Mouse (Mus musculus): ENCODE measurements around the gene Lrrc46.

Gene Lrrc46

DNA sequence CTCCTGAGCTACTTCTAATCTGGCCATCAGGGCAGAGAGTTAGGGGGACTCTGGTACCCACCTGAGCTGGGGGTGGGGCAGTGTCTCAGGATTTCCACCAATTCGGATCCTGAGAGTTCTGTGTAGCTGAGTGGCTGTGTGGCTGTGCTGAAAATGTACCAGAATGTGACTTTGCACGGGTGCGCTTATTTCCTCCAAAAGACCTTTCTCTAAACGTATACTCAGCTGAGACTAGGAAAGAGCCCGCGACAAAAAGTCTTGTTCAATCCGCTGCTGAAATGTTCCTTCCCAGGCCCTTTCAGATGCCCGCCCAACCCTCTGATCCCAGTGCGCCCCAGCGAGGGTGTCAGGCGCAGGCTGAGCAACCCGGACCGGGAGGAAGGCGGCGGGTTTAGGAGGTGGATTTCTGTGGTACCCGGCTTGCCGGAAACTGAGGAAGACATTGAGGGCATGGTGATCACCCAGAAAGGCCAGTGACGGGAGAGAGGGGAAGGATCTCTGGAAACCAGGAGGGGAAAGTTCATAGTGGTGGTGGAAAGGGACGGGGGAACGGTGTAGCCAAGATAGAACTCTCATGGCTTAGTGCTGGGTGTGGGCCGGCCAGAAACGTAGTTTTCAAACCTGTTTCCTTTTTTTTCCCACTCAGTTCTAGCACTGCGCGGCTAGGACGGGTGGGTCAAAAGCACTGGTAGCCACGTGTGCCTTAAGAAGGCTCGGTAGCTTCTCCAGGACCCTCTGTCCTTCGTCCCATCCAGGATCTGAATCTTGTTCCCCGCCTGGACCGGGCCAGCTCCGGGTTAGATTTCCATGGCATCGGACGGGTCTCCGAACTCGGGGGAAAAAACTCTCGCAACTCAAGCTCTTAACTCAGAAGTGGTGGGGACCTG is 23.3 kb downstream of the Lrrc46 start:
- intact Hi-C loops (cut with DNase I): no loop called here

GRCm38 (mm10) chr11:97013121-97013670 is 28.0 kb downstream of the Lrrc46 start, which contains the start of gene Sp6:
Gene Sp6 (plus strand): TSS chr11:97013394.
- intact Hi-C loops (cut with DNase I): no loop called here

DNA sequence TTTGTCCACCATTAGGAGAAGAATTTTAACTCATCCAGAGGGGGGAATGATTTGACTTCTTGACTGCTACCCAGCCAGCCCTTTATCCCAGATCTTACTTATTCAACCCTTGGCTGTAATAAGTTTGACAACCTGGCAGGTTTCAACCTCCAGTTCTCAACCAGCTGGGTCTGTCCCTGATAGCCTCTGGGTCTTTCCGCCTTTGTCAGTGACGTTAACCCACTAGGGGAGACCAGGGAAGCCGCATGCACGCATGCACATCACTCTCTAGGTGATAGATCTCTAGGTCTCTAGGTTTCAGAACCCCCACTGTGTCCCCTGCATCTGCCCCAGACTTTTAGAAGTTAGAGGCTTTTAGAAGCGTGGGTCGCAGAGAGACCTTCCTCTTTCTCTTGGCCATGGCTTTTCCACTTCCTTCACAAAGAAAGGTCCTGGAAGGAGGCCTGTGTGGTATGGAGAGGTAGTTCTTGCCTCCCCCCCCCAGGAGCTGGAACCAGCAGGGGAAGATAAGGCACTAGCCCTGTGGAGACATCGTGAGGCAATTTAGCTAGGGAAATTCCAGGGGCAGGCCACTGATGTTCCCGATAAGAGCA is 31.9 kb downstream of the Lrrc46 start:
- intact Hi-C loops (cut with DNase I): no loop called here

DNA sequence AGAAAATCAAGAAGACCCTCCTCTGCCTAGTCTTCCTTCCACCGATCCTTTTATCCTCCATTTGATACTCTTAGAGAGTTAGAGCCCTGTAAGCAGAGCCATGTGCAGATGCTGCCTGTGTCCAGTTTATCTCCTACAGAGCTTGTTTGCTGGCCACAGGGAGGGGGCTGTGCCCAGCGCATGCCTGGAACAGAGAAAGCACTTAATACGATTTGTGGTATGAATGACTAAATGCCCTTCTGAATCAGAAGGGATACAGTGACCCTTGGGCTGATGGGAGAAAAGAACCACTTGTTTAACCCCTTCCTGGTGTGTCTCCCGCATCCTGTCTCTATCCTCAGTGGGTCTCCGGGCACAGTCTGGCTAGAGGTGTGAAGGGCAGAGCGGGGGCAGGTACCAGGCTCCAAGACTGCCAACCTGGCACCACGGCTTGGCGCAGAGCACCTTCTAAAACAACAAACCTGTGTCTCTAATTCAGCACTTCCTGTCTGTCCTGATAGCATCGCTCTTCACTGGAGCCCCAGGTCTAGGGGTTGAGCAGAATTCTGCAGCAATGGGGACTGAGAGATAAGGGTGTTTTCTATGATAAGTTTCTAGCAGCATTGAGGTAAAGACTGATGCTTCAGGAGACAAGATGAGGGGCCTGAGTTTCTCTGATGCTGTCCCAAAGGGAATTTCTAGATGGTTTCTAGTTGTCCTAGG is 34.0 kb downstream of the Lrrc46 start:
- intact Hi-C loops (cut with DNase I): no loop called here

GRCm38 (mm10) chr11:97003170-97003569 is 38.0 kb downstream of the Lrrc46 start:
- intact Hi-C loops (cut with DNase I): no loop called here

DNA sequence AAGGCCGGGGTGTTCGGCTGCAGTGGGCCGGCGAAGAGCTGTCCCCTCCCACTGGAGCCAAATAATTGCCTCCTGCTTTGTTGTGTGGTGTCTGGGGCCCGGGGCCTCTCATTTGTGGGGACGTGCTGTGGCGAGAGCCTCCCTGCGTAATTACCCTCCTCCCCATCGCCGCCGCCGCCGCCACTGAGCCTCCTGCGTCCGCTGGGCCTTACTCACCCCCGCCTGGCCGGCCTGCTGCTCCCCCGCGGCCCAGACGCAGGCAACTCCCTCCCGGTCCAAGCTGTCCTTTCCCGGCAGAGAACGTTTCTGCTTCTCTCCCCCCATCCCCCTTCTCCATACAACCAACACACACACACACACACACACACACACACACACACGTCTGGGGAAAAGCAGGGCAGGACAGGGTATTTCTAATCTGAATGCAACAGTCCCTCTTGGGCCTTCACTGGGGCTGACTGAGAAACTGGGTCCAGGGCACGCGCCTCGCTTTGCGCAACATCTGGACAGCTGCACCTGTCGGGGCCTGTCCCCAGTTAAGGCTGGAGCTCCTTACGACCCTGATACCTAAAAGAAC is 43.7 kb downstream of the Lrrc46 start:
- intact Hi-C loops (cut with DNase I): no loop called here

- intact Hi-C loops (cut with DNase I): no loop called here
Observed at GRCm38 (mm10) chr11:96996773-96997379, 44.3 kb downstream of the Lrrc46 start.

DNA sequence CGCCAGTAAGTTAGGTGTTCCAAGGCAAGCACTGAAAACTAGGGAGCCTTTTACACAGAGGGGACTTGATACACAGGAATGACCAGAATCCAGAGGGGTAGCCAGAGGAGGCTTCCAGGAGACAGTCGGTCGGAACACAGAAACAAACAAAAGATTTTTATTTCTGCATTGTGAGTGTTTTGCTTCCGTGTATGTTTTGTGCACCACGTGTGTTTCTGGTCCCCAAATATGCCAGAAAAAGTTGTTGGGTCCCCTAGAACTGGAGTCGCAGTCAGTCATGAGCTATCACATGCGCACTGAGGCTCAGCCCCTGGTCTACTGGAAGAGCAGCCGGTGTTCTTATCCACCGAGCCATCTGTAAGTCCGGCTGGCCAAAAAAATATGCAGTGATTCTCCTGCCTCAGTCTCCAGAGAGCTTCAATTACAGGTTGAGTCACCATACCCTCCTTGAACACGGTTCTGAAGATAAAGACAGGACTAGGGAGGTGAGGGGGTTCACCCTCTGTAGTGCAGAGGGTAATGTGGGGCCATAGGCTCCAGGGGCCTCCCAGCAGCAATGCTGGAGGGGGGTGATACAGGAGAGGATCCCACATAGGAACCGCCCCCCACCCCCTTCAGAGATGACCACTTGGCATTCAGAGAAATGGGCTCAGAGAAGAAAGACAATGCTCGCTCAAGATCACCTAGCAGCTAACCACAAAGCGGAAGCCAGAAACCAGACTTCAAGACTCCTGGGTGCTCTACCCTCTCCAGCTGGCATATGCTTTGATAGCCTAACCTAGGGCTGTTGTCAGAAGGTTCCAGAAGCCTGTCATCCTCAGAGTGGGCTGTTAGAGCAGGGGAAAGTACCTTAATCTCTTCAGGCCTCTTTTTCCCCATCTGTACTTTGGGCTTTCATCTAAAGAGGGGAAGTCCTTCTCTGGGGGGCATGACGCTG is 45.1 kb downstream of the Lrrc46 start:
- intact Hi-C loops (cut with DNase I): no loop called here

- intact Hi-C loops (cut with DNase I): no loop called here
Observed at GRCm38 (mm10) chr11:96995031-96995430, 46.2 kb downstream of the Lrrc46 start.

GRCm38 (mm10) chr11:96992722-96993311 is 48.4 kb downstream of the Lrrc46 start:
- intact Hi-C loops (cut with DNase I): no loop called here

DNA sequence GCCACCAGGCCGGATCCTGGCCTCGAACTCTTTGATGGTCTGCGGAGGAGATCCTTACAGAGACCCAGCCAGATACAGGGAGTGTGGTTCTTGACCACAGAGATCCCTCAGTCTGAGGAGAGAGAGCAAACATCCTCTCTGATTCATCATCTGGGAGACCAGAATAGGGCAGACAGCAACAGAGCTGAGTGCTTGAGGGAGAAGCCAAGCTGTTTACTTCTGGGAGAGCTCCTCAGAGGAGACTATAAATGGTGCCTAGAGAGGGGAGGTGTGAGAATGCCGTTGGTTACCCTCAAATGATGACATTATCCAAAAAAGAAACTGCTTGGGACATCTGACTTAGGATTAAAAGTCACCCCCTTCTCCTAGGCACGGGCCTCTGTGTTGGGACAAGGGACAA is 49.7 kb downstream of the Lrrc46 start:
- intact Hi-C loops (cut with DNase I): no loop called here

GRCm38 (mm10) chr11:96987873-96988655 is 53.1 kb downstream of the Lrrc46 start:
- intact Hi-C loops (cut with DNase I): no loop called here

DNA sequence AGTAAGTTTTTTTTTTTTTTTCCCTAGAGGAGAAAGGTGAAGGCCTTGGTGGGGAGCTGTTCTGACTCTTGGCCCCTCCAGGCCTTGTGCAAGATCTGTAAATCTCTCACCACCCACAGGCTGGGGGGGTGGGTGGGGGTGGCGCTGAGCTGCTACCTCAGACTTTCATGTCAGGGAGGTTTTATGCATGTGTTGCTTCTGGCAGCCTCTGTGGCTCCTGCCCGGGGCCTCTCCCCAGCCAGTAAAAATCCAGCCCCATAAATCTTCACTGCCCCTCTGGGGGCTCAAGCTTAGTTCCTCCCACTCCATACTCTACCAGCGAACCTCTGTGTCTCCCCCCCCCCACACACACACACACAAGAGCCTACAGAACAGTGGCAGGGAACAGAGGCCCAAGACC is 54.7 kb downstream of the Lrrc46 start:
- intact Hi-C loops (cut with DNase I): no loop called here

DNA sequence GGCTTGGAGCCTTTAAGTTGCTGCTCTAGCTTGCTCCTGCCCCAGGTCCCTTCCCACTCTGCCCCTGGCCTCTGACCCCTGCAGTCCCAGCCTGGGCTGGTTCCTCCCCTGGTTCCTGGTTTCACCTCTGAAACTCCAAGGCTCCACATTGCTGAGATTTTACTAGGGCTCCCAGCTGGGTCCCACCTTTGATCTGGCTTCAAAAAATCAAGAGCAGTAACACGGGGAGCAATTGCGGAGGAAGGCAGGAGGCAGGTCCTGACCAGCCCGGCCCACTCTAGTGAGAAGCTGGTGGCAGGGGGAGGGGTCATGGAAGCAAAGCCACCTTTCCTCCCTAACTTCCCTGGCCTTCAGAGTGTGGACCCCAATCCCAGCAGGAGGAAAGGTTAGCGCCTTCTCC is 56.3 kb downstream of the Lrrc46 start:
- intact Hi-C loops (cut with DNase I): no loop called here

Small RNAs within 50 kb of the gene (microRNA-seq; reads per million reads assigned to microRNA genes)
- 0.12 to 1.1 reads per million in 2 experiments for gene Mir8103
